Mouse (Mus musculus) liver, embryonic 14.5 days (tissue): ENCODE results near the gene Polr2i. TPM values are rescaled to one million over a fixed set of nuclear protein-coding genes. Genes with fewer than 3 reads are reported as not detected.
"Not testable (repeated sequence)": the region's sequence is repeated elsewhere in the genome, so short reads cannot be mapped to it uniquely, and the experiment has no call there.

Experiments used
- ATAC-seq: fragments of 200-750 bp; cut with Nextera tagmentation; 2 replicates; pipeline ENCODE4 v1.8.0; 2017; ENCODE audit warnings: moderate number of reproducible peaks, mild to moderate bottlenecking, moderate library complexity; ENCODE audit not compliant: insufficient read depth
- DNase-seq, 3 experiments: peaks; one replicate each; pipeline ENCODE4 v3.0.0-alpha.2; 2012 to 2013; ENCODE audit warnings: low read depth in 3 of 3, low spot score in 3 of 3
- H3K27ac ChIP-seq: fragments of 300-500 bp; sonication (generic); 2 replicates; pipeline ENCODE4 v1.5.1; 2014; ENCODE audit warnings: moderate library complexity, mild to moderate bottlenecking, control low read depth, inconsistent platforms
- H3K27me3 ChIP-seq: fragments of 300-500 bp; sonication (generic); 2 replicates; pipeline ENCODE4 v1.6.1; 2014; ENCODE audit warnings: mild to moderate bottlenecking, low read length, moderate library complexity; ENCODE audit not compliant: control insufficient read depth, insufficient read depth
- H3K36me3 ChIP-seq: fragments of 300-500 bp; sonication (generic); replicated peaks from 2 replicates; pipeline ENCODE4 v1.6.1; 2014; ENCODE audit warnings: low read depth; ENCODE audit not compliant: control insufficient read depth, insufficient read depth
- H3K4me1 ChIP-seq, 2 experiments: fragments of 200-500 bp in 1 of 2; fragments of 300-500 bp in 1 of 2; sonication (generic) in 1 of 2; replicated peaks; 2 replicates each; pipeline ENCODE4 v1.6.1; 2012 to 2014; ENCODE audit warnings: antibody characterized with exemption in 1 of 2, inconsistent platforms in 1 of 2, low read length in 1 of 2; ENCODE audit not compliant: control insufficient read depth in 2 of 2, insufficient read depth in 2 of 2
- H3K4me2 ChIP-seq: fragments of 300-500 bp; sonication (generic); 2 replicates; pipeline ENCODE4 v1.6.1; 2014; ENCODE audit warnings: low read depth, mild to moderate bottlenecking, control low read depth, moderate library complexity
- H3K4me3 ChIP-seq, 2 experiments: fragments of 200-500 bp in 1 of 2; fragments of 300-500 bp in 1 of 2; sonication (generic) in 1 of 2; 2 replicates each; pipeline ENCODE4 v1.5.1; 2012 to 2014; ENCODE audit warnings: low read depth in 2 of 2, low read length in 2 of 2, mild to moderate bottlenecking in 2 of 2, control low read depth in 1 of 2, inconsistent platforms in 1 of 2, moderate library complexity in 1 of 2; ENCODE audit not compliant: insufficient read depth in 1 of 2
- H3K9ac ChIP-seq: fragments of 300-500 bp; sonication (generic); replicated peaks from 2 replicates; pipeline ENCODE4 v1.6.1; 2014; ENCODE audit warnings: mild to moderate bottlenecking, control low read depth, moderate library complexity
- H3K9me3 ChIP-seq: fragments of 300-500 bp; sonication (generic); 2 replicates; pipeline ENCODE4 v1.6.1; 2016; ENCODE audit warnings: low read length, mixed read lengths; ENCODE audit not compliant: control insufficient read depth
- CTCF ChIP-seq: IDR thresholded peaks from 2 replicates; pipeline ENCODE4 v1.5.1; 2016; ENCODE audit warnings: antibody characterized with exemption, low read depth, control low read depth
- EP300 ChIP-seq: IDR thresholded peaks from 2 replicates; pipeline ENCODE4 v1.6.1; 2016; ENCODE audit warnings: antibody characterized with exemption, low read depth
- WGBS: fragments of 180-500 bp; shearing (Covaris S2); extraction: QIAGEN DNeasy Blood & Tissue Kit; methylation state at CpG from one replicate; pipeline ENCODE4 v1.1.7; 2014; ENCODE audit not compliant: insufficient replicate concordance; 5-methylcytosine and 5-hydroxymethylcytosine counted together
- polyA plus RNA-seq, 2 experiments: library from polyadenylated mRNA; depleted of rRNA in 1 of 2; stranded (reverse) in 1 of 2; unstranded in 1 of 2; fragments of >200 nt; fragmentation: Nextera tagmentation in 1 of 2; extraction: Ambion mirVana in 1 of 2; gene quantifications; 2 replicates each; pipeline versions ENCODE4 v1.2.1 to v1.2.3; 2012 to 2014

Gene Polr2i
- polyA plus RNA-seq, 2 experiments = 61.1 to 71.8 TPM

DNA sequence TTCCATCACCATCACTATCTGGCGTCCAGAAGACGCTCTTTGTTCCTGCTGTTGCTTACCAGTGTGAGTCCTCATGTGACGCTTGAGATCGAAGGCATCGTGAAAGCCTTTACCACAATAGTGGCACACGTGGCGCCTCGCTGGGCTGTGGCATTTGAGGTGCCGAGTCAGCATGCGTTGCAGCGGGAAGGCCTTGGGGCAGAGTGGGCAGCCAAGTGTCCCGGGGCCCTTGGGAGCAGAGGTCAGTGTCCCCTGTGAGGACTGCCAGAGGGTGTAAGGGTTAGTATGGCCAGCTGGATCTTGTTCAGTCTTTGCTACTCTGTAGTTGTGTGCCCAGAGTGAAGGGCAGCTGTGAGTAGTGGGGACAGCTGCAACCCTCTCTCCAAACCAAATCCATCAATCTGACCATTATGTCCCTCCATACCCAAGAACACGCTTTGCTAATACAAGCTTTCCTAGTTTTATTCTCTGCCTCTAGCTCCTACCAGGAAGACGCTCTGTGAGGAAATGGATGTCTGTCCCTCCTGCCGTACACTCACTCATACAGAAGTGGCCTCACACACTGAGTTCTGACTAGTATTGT, 2.6 kb downstream of the Polr2i start:
- Histone ChIP-seq H3K9ac (no peak overlapping the region), H3K27me3 (no peaks in the 10 kb centered on the region), H3K9me3 (no peaks in the 10 kb centered on the region), H3K36me3 (no peaks in the 10 kb centered on the region), H3K4me1 (peaks cover 2 to 9% of the 10 kb centered on the region in 2 experiments; a peak in 1 of 4 replicates), H3K4me2 (no peak overlapping the region), H3K4me3 (no peak overlapping the region), H3K27ac (no peak overlapping the region)
- WGBS = 83% methylated on average over 15 of the region's 15 CpGs
- DNase-seq = no peak
- no peak for TF ChIP-seq CTCF
- TF ChIP-seq EP300 = no peak
- ATAC-seq = no peak

DNA sequence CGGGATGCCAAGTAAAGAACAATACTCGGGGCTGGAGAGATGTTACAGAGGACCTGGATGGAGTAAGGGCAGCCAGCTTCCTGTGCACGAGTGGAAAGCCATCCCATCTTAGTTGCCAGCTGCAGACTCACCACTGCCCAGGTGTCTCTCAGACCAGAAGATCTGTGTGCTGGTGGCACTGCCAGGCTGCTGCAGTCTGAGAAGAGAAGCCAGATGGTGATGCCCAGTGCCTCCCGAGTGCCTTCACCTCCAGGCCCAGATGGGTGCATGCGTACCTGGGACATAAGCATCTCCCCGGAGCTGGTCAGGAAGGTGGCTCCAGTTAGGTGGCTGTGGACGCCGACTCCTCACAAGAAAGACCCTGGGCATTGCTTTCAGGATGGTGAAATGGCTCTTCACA, 3.3 kb downstream of the Polr2i start:
- Histone ChIP-seq H3K4me3 (no peak overlapping the region), H3K9me3 (no peaks in the 10 kb centered on the region), H3K4me1 (peaks cover 2 to 9% of the 10 kb centered on the region in 2 experiments; a peak in 1 of 4 replicates), H3K36me3 (peaks cover 1% of the 10 kb centered on the region; the same call in 1 of the 2 replicates), H3K9ac (no peak overlapping the region), H3K4me2 (no peak overlapping the region), H3K27ac (no peak overlapping the region), H3K27me3 (no peaks in the 10 kb centered on the region)
- no peak for TF ChIP-seq CTCF
- no peak for TF ChIP-seq EP300
- no peak for ATAC-seq
- no peak for DNase-seq
- WGBS = 74% methylated on average over 8 of the region's 8 CpGs

DNA sequence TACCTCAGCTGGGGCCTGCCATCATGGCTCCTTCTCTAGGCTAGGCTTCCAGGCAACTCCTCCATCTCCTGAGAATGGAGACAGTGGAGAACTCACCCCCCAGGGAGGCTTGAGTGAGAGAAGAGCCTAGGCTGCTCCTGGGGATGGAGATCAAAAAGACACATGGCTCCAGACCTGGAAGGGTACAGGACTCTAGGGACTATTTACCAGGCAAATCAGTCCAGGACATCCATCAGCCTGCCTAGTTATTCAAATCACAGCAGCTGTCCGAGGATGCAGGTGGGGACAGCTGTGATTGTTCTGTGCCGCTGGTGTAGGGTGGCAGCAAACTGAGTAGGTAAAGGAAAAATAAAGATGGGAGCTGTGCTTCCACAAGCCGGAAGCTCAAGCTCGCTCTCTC, 3.9 kb downstream of the Polr2i start, which contains the start of gene Ovol3:
Gene Ovol3, minus strand, starts transcription at position 101 of the 400 bp plus-strand sequence.
- 76% methylated on average over 4 of the region's 4 CpGs for WGBS
- Histone ChIP-seq H3K9ac (no peak within 1 kb of the TSS), H3K4me3 (no peak within 1 kb of the TSS), H3K36me3 (peaks cover 3% of the 10 kb centered on the region; the same call in 1 of the 2 replicates), H3K4me2 (no peak within 1 kb of the TSS), H3K9me3 (no peaks in the 10 kb centered on the region), H3K4me1 (peaks cover 2 to 9% of the 10 kb centered on the region in 2 experiments; a peak in 1 of 4 replicates), H3K27me3 (no peaks in the 10 kb centered on the region), H3K27ac (no peak within 1 kb of the TSS)
- DNase-seq (no peak), ATAC-seq (no peak)
- TF ChIP-seq EP300 (no peak), CTCF (no peak)

DNA sequence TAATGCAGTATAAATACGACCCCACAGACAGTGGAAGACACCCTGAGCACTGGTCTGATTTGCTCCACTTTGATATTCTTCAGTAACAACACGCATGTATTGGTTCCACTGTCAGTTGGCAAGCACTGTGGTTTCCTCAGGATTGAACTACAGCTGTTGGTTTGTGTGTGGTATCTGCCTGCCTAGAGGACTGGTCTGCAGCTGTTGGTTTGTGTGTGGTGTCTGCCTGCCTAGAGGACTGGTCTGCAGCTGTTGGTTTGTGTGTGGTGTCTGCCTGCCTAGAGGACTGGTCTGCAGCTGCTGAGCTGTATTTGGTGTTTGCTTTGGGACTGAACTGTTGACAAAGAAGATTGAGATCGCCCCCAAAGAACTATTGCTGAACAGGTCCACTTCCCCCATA, 5.6 kb downstream of the Polr2i start:
- 62% methylated on average over 3 of the region's 3 CpGs for WGBS
- H3K9me3 ChIP-seq, H3K27ac ChIP-seq, H3K27me3 ChIP-seq, H3K9ac ChIP-seq, H3K36me3 ChIP-seq, H3K4me2 ChIP-seq, H3K4me1 ChIP-seq, H3K4me3 ChIP-seq, DNase-seq, ATAC-seq: not testable (repeated sequence)

DNA sequence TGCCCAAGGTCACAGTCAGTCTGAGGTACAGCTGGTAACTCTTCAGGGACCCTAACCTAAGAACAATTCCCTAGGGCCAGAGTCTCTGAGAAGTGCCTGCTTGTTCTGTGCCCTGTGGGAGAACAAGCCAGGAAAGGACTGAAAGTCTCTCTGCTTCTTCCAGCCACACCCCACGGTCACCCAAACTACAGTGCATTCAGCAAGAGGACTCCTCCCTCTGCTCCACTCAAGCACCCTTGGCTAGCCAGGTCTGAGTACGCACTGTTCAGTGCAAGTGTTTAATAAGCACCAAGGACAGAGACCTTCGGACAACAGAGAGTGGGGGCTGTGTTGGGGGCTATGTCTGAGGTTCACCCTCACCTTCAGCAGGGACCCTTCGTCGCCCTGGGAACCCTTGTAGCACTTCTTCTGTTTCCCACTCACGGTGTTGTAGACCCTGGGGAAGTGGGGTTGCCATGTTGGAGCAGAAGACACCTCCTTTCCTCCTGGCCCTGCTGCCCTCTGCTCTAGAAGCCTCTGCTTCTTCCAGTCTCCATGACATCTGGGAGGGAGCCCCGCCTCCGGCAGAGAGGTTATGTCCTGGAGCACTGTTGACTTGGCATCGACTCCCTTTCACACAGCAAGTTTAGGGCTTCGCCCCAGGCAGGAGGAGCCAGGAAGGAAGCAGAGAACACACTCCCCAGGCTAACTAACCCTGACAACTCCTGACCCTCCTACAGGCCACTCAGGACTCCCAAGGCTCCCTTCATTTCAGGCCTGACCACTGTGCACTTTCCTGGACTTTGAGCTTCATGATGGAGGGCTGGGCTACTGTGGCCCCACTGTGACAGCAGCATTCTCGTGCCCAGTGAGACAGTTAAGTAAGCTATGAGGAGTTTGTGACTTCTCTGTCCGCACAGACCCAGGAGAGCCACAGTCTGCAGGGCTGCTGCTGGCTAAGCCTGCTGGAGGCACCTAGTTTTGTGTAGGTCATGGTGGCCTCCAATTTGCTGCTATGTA, 20.5 kb downstream of the Polr2i start:
- H3K4me3 ChIP-seq = no peak overlapping the region
- H3K27me3 ChIP-seq = no peaks in the 10 kb centered on the region
- peaks cover 6% of the 10 kb centered on the region; the same call in 1 of the 2 replicates for H3K36me3 ChIP-seq
- ATAC-seq (no peak), DNase-seq (no peak)
- H3K4me2 ChIP-seq = no peak overlapping the region
- no peak for TF ChIP-seq EP300
- no peaks in the 10 kb centered on the region for H3K4me1 ChIP-seq
- 72% methylated on average over 12 of the region's 12 CpGs for WGBS
- H3K9me3 ChIP-seq = no peaks in the 10 kb centered on the region
- H3K27ac ChIP-seq = no peak overlapping the region
- no peak overlapping the region for H3K9ac ChIP-seq
